Mouse (Mus musculus): ENCODE data around the gene Gm37240.

- no peak for TF ChIP-seq CTCF (IDR thresholded peaks at IDR 0.05; ENCODE audit: low read depth, low read length)
- TF ChIP-seq EP300 (IDR thresholded peaks at IDR 0.05; ENCODE audit: insufficient read depth, low read depth, low read length): no peak
Measured at GRCm38 (mm10) chr3:85196591-85196990, 690.7 kb downstream of the Gm37240 start.

Measured in ES-Bruce4 (cell line).